Mouse (Mus musculus): ENCODE data around the gene Slc15a4. TPM values are rescaled to one million over a fixed set of nuclear protein-coding genes. Genes with fewer than 3 reads are reported as not detected.

The Slc15a4 gene
- total and polyA plus RNA-seq, 3 experiments: 10.6 to 13.6 (median 13.1) TPM

GRCm38 (mm10) chr5:127618834-127619233, 13.9 kb downstream of the Slc15a4 start:
- peaks cover 11% of the 10 kb centered on the region for H3K4me1 ChIP-seq (ENCODE audit: control insufficient read depth, insufficient read depth, low read length)
- intact Hi-C loops (cut with DNase I): no loop called here
- H3K36me3 ChIP-seq (ENCODE audit: control insufficient read depth, insufficient read depth, low read length): no peaks in the 10 kb centered on the region; the same call in 1 of the 2 replicates
- H3K79me2 ChIP-seq (replicated peaks; ENCODE audit: control insufficient read depth, insufficient read depth, low read length): peaks cover 8% of the 10 kb centered on the region; the same call in 1 of the 2 replicates
- DNase-seq: no peak
- H3K27me3 ChIP-seq (ENCODE audit: control insufficient read depth, insufficient read depth, low read length): no peaks in the 10 kb centered on the region
- no peak overlapping the region for H3K4me3 ChIP-seq
- H3K9ac ChIP-seq (ENCODE audit: low read depth, low read length): no peak overlapping the region
- TF ChIP-seq EP300 (IDR thresholded peaks at IDR 0.05; ENCODE audit: insufficient read depth, low read depth, low read length) (no peak), CTCF (IDR thresholded peaks at IDR 0.05) (no peak), POLR2A (IDR thresholded peaks at IDR 0.05; ENCODE audit: insufficient read depth, low read depth, low read length) (no peak)
- H3K27ac ChIP-seq: no peak overlapping the region
- WGBS: 54% methylated on average over 3 of the region's 3 CpGs

GRCm38 (mm10) chr5:127616884-127617635, 15.6 kb downstream of the Slc15a4 start:
- WGBS: under 1% methylated on average over 90 of the region's 91 CpGs
- no peaks in the 10 kb centered on the region for H3K27me3 ChIP-seq (ENCODE audit: control insufficient read depth, insufficient read depth, low read length)
- peak overlapping the region; percentile 99 for H3K9ac ChIP-seq (ENCODE audit: low read depth, low read length)
- TF ChIP-seq CTCF (IDR thresholded peaks at IDR 0.05): no peak
- peak; percentile 76 for TF ChIP-seq POLR2A (IDR thresholded peaks at IDR 0.05; ENCODE audit: insufficient read depth, low read depth, low read length)
- peak; percentile 98 for DNase-seq
- peaks cover 2% of the 10 kb centered on the region; the same call in 1 of the 2 replicates for H3K36me3 ChIP-seq (ENCODE audit: control insufficient read depth, insufficient read depth, low read length)
- peak overlapping the region; percentile 95 for H3K4me3 ChIP-seq
- peaks cover 10% of the 10 kb centered on the region for H3K79me2 ChIP-seq (replicated peaks; ENCODE audit: control insufficient read depth, insufficient read depth, low read length)
- intact Hi-C loops (cut with DNase I): no loop called here
- peaks cover 17% of the 10 kb centered on the region for H3K4me1 ChIP-seq (ENCODE audit: control insufficient read depth, insufficient read depth, low read length)
- peak overlapping the region; percentile 88 for H3K27ac ChIP-seq

- intact Hi-C loops (cut with DNase I): no loop called here
- 18% methylated on average over 5 of the region's 5 CpGs for WGBS
- Histone ChIP-seq H3K36me3 (ENCODE audit: control insufficient read depth, insufficient read depth, low read length) (peaks cover 5% of the 10 kb centered on the region), H3K79me2 (replicated peaks; ENCODE audit: control insufficient read depth, insufficient read depth, low read length) (peaks cover 10% of the 10 kb centered on the region), H3K4me3 (peak overlapping the region; percentile 95), H3K27ac (peak overlapping the region; percentile 88), H3K27me3 (ENCODE audit: control insufficient read depth, insufficient read depth, low read length) (no peaks in the 10 kb centered on the region), H3K4me1 (ENCODE audit: control insufficient read depth, insufficient read depth, low read length) (peaks cover 24% of the 10 kb centered on the region), H3K9ac (ENCODE audit: low read depth, low read length) (peak overlapping the region; percentile 99)
- TF ChIP-seq CTCF (IDR thresholded peaks at IDR 0.05) (no peak), EP300 (IDR thresholded peaks at IDR 0.05; ENCODE audit: insufficient read depth, low read depth, low read length) (no peak), POLR2A (IDR thresholded peaks at IDR 0.05; ENCODE audit: insufficient read depth, low read depth, low read length) (no peak)
- no peak for DNase-seq
Observed at GRCm38 (mm10) chr5:127616151-127616550, 16.5 kb downstream of the Slc15a4 start.

GRCm38 (mm10) chr5:127615459-127615858, 17.2 kb downstream of the Slc15a4 start:
- H3K4me3 ChIP-seq: peak overlapping the region; percentile 95; the same call in 1 of the 2 replicates
- H3K27me3 ChIP-seq (ENCODE audit: control insufficient read depth, insufficient read depth, low read length): no peaks in the 10 kb centered on the region
- H3K36me3 ChIP-seq (ENCODE audit: control insufficient read depth, insufficient read depth, low read length): peaks cover 7% of the 10 kb centered on the region
- H3K27ac ChIP-seq: no peak overlapping the region
- 66% methylated on average over 3 of the region's 3 CpGs for WGBS
- H3K4me1 ChIP-seq (ENCODE audit: control insufficient read depth, insufficient read depth, low read length): peaks cover 28% of the 10 kb centered on the region
- DNase-seq: no peak
- no peak overlapping the region; the same call in 1 of the 2 replicates for H3K9ac ChIP-seq (ENCODE audit: low read depth, low read length)
- intact Hi-C loops (cut with DNase I): no loop called here
- TF ChIP-seq POLR2A (IDR thresholded peaks at IDR 0.05; ENCODE audit: insufficient read depth, low read depth, low read length): no peak
- 0 out of 2 replicates have a peak, but pooled peaks have one; percentile 19 for TF ChIP-seq EP300 (IDR thresholded peaks at IDR 0.05; ENCODE audit: insufficient read depth, low read depth, low read length)
- no peak for TF ChIP-seq CTCF (IDR thresholded peaks at IDR 0.05)
- peaks cover 10% of the 10 kb centered on the region for H3K79me2 ChIP-seq (replicated peaks; ENCODE audit: control insufficient read depth, insufficient read depth, low read length)

- no peak for TF ChIP-seq EP300 (IDR thresholded peaks at IDR 0.05; ENCODE audit: insufficient read depth, low read depth, low read length)
- TF ChIP-seq CTCF (IDR thresholded peaks at IDR 0.05): no peak
- TF ChIP-seq POLR2A (IDR thresholded peaks at IDR 0.05; ENCODE audit: insufficient read depth, low read depth, low read length): no peak
- WGBS: 91% methylated on average over 6 of the region's 6 CpGs
- no peak for DNase-seq
- H3K4me3 ChIP-seq: no peak overlapping the region
- no peaks in the 10 kb centered on the region for H3K27me3 ChIP-seq (ENCODE audit: control insufficient read depth, insufficient read depth, low read length)
- H3K9ac ChIP-seq (ENCODE audit: low read depth, low read length): no peak overlapping the region
- intact Hi-C loops (cut with DNase I): no loop called here
- H3K36me3 ChIP-seq (ENCODE audit: control insufficient read depth, insufficient read depth, low read length): peaks cover 25% of the 10 kb centered on the region
- peaks cover 42% of the 10 kb centered on the region for H3K4me1 ChIP-seq (ENCODE audit: control insufficient read depth, insufficient read depth, low read length)
- peaks cover 16% of the 10 kb centered on the region for H3K79me2 ChIP-seq (replicated peaks; ENCODE audit: control insufficient read depth, insufficient read depth, low read length)
- H3K27ac ChIP-seq: no peak overlapping the region; the same call in 1 of the 2 replicates
Observed at GRCm38 (mm10) chr5:127612397-127612796, 20.3 kb downstream of the Slc15a4 start.

- peak overlapping the region; percentile 43; the same call in 1 of the 2 replicates for H3K9ac ChIP-seq (ENCODE audit: low read depth, low read length)
- intact Hi-C loops (cut with DNase I): no loop called here
- H3K4me1 ChIP-seq (ENCODE audit: control insufficient read depth, insufficient read depth, low read length): peaks cover 42% of the 10 kb centered on the region
- peaks cover 14% of the 10 kb centered on the region for H3K79me2 ChIP-seq (replicated peaks; ENCODE audit: control insufficient read depth, insufficient read depth, low read length)
- DNase-seq: no peak
- WGBS: 57% methylated on average over 1 of the region's 1 CpGs
- TF ChIP-seq CTCF (IDR thresholded peaks at IDR 0.05): no peak
- no peak for TF ChIP-seq EP300 (IDR thresholded peaks at IDR 0.05; ENCODE audit: insufficient read depth, low read depth, low read length)
- TF ChIP-seq POLR2A (IDR thresholded peaks at IDR 0.05; ENCODE audit: insufficient read depth, low read depth, low read length): no peak
- no peak overlapping the region for H3K4me3 ChIP-seq
- H3K27me3 ChIP-seq (ENCODE audit: control insufficient read depth, insufficient read depth, low read length): no peaks in the 10 kb centered on the region
- H3K27ac ChIP-seq: peak overlapping the region; percentile 69
- H3K36me3 ChIP-seq (ENCODE audit: control insufficient read depth, insufficient read depth, low read length): peaks cover 28% of the 10 kb centered on the region
Observed at GRCm38 (mm10) chr5:127611881-127612280, 20.8 kb downstream of the Slc15a4 start.
